ENCODE assay signal across 8 mouse cellular contexts in genomic region chr2:145675142-145675755, GRCm38 (mm10). TPM values are rescaled to one million over a fixed set of nuclear protein-coding genes. Genes with fewer than 3 reads are reported as not detected.
DNase-seq lines count a peak whose midpoint lies in the region; ATAC-seq and TF ChIP-seq lines count a peak whose summit lies in the region.

Gene Rin2, plus strand, starts transcription at chr2:145675215.

- no peak within 1 kb of the TSS for H3K27ac ChIP-seq in cortical plate, adult 2 months (ENCODE audit: insufficient read depth, low read length)
- H3K27ac ChIP-seq in intestine, embryonic 14.5 days (ENCODE audit: low read depth), result peak within 1 kb of the TSS; percentile 80
- H3K27ac ChIP-seq in limb, embryonic 10.5 days, result peak within 1 kb of the TSS; percentile 86
- peak within 1 kb of the TSS; percentile 84 for H3K27ac ChIP-seq in midbrain, embryonic 10.5 days (replicated peaks)
- H3K27ac ChIP-seq in stomach, embryonic 15.5 days, result peak within 1 kb of the TSS; percentile 88

- TF ChIP-seq POLR2A in cortical plate, adult 2 months (IDR thresholded peaks at IDR 0.05; ENCODE audit: extremely low read depth, insufficient read depth, low read length), result no peak

- peak within 1 kb of the TSS; percentile 58 for H3K4me3 ChIP-seq in cortical plate, adult 2 months (ENCODE audit: insufficient read depth, low read length)
- H3K4me3 ChIP-seq in intestine, embryonic 14.5 days (ENCODE audit: low read depth, low read length), result peak within 1 kb of the TSS; percentile 75
- peak within 1 kb of the TSS; percentile 72 for H3K4me3 ChIP-seq in limb, embryonic 10.5 days
- peak within 1 kb of the TSS; percentile 71 for H3K4me3 ChIP-seq in midbrain, embryonic 10.5 days
- H3K4me3 ChIP-seq in stomach, embryonic 15.5 days (replicated peaks), result peak within 1 kb of the TSS; percentile 72

- H3K9me3 ChIP-seq in intestine, embryonic 14.5 days (ENCODE audit: control insufficient read depth, low read length), result no peaks in the 10 kb centered on the region
- no peaks in the 10 kb centered on the region for H3K9me3 ChIP-seq in limb, embryonic 10.5 days (replicated peaks)
- H3K9me3 ChIP-seq in midbrain, embryonic 10.5 days (replicated peaks), result no peaks in the 10 kb centered on the region
- no peaks in the 10 kb centered on the region for H3K9me3 ChIP-seq in stomach, embryonic 15.5 days

- H3K36me3 ChIP-seq in intestine, embryonic 14.5 days (ENCODE audit: control insufficient read depth, insufficient read depth, low read length), result no peaks in the 10 kb centered on the region
- no peaks in the 10 kb centered on the region for H3K36me3 ChIP-seq in limb, embryonic 10.5 days
- H3K36me3 ChIP-seq in midbrain, embryonic 10.5 days, result no peaks in the 10 kb centered on the region
- H3K36me3 ChIP-seq in stomach, embryonic 15.5 days, result no peaks in the 10 kb centered on the region

- under 1% methylated on average over 33 of the region's 33 CpGs for WGBS in intestine, embryonic 14.5 days
- WGBS in limb, embryonic 10.5 days, result under 1% methylated on average over 33 of the region's 33 CpGs
- under 1% methylated on average over 33 of the region's 33 CpGs for WGBS in midbrain, embryonic 10.5 days
- WGBS in stomach, embryonic 15.5 days, result under 1% methylated on average over 30 of the region's 33 CpGs

- peak within 1 kb of the TSS; percentile 84 for H3K4me2 ChIP-seq in intestine, embryonic 14.5 days (ENCODE audit: low read length)
- H3K4me2 ChIP-seq in stomach, embryonic 15.5 days, result peak within 1 kb of the TSS; percentile 93

- TF ChIP-seq CTCF in cortical plate, adult 2 months (IDR thresholded peaks at IDR 0.05; ENCODE audit: extremely low read depth, insufficient read depth, low read length), result no peak

- H3K4me1 ChIP-seq in cortical plate, adult 2 months (ENCODE audit: control insufficient read depth, insufficient read depth, low read length), result no peaks in the 10 kb centered on the region
- H3K4me1 ChIP-seq in intestine, embryonic 14.5 days (replicated peaks; ENCODE audit: control insufficient read depth, insufficient read depth, low read length), result peaks cover 19% of the 10 kb centered on the region
- peaks cover 38% of the 10 kb centered on the region for H3K4me1 ChIP-seq in limb, embryonic 10.5 days
- H3K4me1 ChIP-seq in midbrain, embryonic 10.5 days, result peaks cover 25% of the 10 kb centered on the region
- peaks cover 28% of the 10 kb centered on the region for H3K4me1 ChIP-seq in stomach, embryonic 15.5 days

- peak within 1 kb of the TSS; percentile 66 for H3K9ac ChIP-seq in intestine, embryonic 14.5 days (ENCODE audit: low read length)
- peak within 1 kb of the TSS; percentile 50 for H3K9ac ChIP-seq in stomach, embryonic 15.5 days

- peak; percentile 49 for ATAC-seq in cerebellum, adult (ENCODE audit: insufficient number of reproducible peaks, low FRiP score, low TSS enrichment)
- peak; percentile 89 for ATAC-seq in intestine, embryonic 14.5 days (replicated peaks; ENCODE audit: low FRiP score, low TSS enrichment, low read depth)
- ATAC-seq in stomach, embryonic 15.5 days (ENCODE audit: insufficient read depth, low FRiP score, low read depth), result peak; percentile 88

- no peak for DNase-seq in cerebellum, adult 9-10 months
- peak; percentile 38 to 65 for DNase-seq in gastrocnemius, postnatal 4 days (ENCODE audit: low spot score in 2 of 2)
- DNase-seq in intestine, embryonic 14.5 days (ENCODE audit: low spot score), result peak; percentile 86
- DNase-seq in limb, embryonic 10.5 days (ENCODE audit: low spot score), result peak; percentile 83
- peak; percentile 87 for DNase-seq in midbrain, embryonic 10.5 days (ENCODE audit: low spot score)

- H3K27me3 ChIP-seq in intestine, embryonic 14.5 days (replicated peaks; ENCODE audit: control insufficient read depth, insufficient read depth, low read length), result no peaks in the 10 kb centered on the region
- H3K27me3 ChIP-seq in limb, embryonic 10.5 days (ENCODE audit: low read depth, poor library complexity, severe bottlenecking), result peaks cover 10% of the 10 kb centered on the region; the same call in 1 of the 2 replicates
- H3K27me3 ChIP-seq in midbrain, embryonic 10.5 days (ENCODE audit: low read depth, poor library complexity, severe bottlenecking), result peaks cover 27% of the 10 kb centered on the region; the same call in 1 of the 2 replicates
- no peaks in the 10 kb centered on the region for H3K27me3 ChIP-seq in stomach, embryonic 15.5 days (replicated peaks)

RNA-seq across cellular contexts. Expression of gene Rin2, which starts in this region (rescaled TPM):
- polyA plus RNA-seq in cortical plate, adult 2 months (2012; rRNA removed), result 16.9 and 17.8 TPM in 2 replicates
- 10 to 100 TPM; 25.4 to 25.5 TPM for total RNA-seq in gastrocnemius, postnatal 4 days (2021)
- 25.0 and 31.1 TPM in 2 replicates for polyA plus RNA-seq in intestine, embryonic 14.5 days (2014; fragmentation: Nextera tagmentation; extraction: Ambion mirVana)
- polyA plus RNA-seq in limb, embryonic 10.5 days (2016; fragmentation: Nextera tagmentation; extraction: Ambion mirVana), result 6.3 and 11.8 TPM in 2 replicates
- 10.6 and 11.5 TPM in 2 replicates for polyA plus RNA-seq in midbrain, embryonic 10.5 days (2016; fragmentation: Nextera tagmentation; extraction: Ambion mirVana)
- polyA plus RNA-seq in stomach, embryonic 15.5 days (2015; fragmentation: Nextera tagmentation; extraction: Ambion mirVana), result 29.8 and 32.8 TPM in 2 replicates
